Mouse (Mus musculus) G1E (cell line): Measurements from ENCODE around the gene Ank3.

ENCODE experiments used
- CTCF ChIP-seq: IDR thresholded peaks from 2 replicates; pipeline ENCODE4 v1.5.1; 2012; ENCODE audit warnings: low read depth, low read length, inconsistent platforms, mixed read lengths
- POLR2AphosphoS5 ChIP-seq: IDR thresholded peaks from 2 replicates; pipeline ENCODE4 v1.6.1; 2012; ENCODE audit warnings: low read depth, low read length, inconsistent platforms; ENCODE audit not compliant: insufficient replicate concordance

GRCm38 (mm10) chr10:69611314-69611713 is 212.7 kb downstream of the Ank3 start:
- TF ChIP-seq CTCF (no peak), POLR2AphosphoS5 (no peak)
